Mouse (Mus musculus) layer of hippocampus, adult 9-10 months (tissue): ENCODE results near the gene Zbtb20.

ENCODE experiments used
- DNase-seq: peaks from one replicate; pipeline ENCODE4 v3.0.0; 2022; ENCODE audit warnings: low spot score

Zbtb20 gene

GRCm38 (mm10) chr16:43655183-43655787 lies 779.6 kb downstream of the Zbtb20 start:
- no peak for DNase-seq

GRCm38 (mm10) chr16:43661576-43661975 lies 785.9 kb downstream of the Zbtb20 start:
- DNase-seq, result no peak

- DNase-seq, result no peak
These were observed 786.7 kb downstream of the Zbtb20 start for GRCm38 (mm10) chr16:43662124-43663004.

GRCm38 (mm10) chr16:43663978-43664579 lies 788.4 kb downstream of the Zbtb20 start, which contains the start of gene Tigit:
Tigit (minus strand) TSS chr16:43664146.
- DNase-seq, result no peak

- DNase-seq, result no peak
These were observed 789.2 kb downstream of the Zbtb20 start for GRCm38 (mm10) chr16:43664861-43665260.

GRCm38 (mm10) chr16:43668294-43668693 lies 792.6 kb downstream of the Zbtb20 start:
- DNase-seq, result no peak

DNA sequence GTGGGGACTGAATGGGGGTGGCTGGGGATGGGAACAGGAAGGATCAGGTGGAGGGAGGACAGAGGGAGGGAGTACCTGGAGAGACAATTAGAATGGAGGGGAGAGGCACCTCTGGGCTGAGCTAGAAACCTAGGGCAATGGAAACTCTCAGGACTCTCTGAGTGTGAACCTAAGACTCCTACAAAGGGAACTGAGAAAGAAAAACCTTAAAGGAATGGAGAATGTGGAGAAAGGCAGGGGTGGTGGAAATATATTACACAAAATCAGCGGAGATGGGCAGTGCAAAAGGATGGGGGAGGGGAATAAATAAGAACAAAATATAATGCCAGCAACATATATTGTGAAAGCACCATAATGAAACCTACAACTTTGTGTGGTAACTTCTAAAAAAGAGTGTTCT lies 796.3 kb downstream of the Zbtb20 start:
- DNase-seq, result no peak

GRCm38 (mm10) chr16:43672697-43673096 lies 797.0 kb downstream of the Zbtb20 start:
- no peak for DNase-seq

DNA sequence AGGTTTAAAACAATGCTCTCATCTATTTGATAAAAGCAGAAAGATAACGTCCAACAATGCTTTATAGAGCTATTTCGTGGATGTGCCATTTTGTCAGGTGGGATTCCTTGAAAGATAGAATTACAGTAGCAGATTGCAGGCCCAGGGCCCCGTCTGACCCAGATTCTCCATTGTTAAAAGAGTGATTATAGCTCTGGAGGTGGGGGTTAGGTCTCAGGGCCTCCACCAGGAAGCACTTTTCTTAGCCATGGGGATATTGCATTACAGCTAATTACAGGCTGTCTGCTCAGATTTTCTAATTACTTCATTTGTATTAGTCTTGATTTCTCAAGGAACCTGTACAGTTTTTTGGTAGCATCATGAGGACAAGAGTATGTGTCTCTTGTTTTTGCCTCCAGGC lies 798.7 kb downstream of the Zbtb20 start:
- DNase-seq, result no peak

- DNase-seq, result no peak
These were observed 812.3 kb downstream of the Zbtb20 start for GRCm38 (mm10) chr16:43687968-43688367.

DNA sequence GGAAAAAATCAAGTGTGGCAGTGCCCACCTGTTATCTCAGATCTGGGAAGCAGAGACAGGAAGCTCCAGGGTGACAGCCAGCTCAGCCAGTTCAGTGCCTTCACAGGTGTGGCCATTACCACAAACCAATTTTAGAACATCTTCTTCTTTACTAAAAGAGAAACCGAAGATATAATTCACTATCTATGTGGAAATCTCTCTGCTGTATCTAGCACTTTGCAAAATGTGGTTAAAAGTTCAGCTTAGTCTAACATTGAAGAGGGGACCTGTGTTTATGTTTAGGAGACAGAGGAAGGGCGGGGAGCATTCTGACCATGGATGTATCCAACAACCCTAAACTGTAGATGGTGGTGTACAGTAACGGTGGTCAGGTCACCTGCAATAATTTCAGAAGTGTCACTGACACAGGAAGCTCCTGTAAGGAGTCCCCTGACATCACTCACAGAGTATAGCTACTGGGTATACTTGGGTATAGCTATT lies 814.6 kb downstream of the Zbtb20 start:
- no peak for DNase-seq

DNA sequence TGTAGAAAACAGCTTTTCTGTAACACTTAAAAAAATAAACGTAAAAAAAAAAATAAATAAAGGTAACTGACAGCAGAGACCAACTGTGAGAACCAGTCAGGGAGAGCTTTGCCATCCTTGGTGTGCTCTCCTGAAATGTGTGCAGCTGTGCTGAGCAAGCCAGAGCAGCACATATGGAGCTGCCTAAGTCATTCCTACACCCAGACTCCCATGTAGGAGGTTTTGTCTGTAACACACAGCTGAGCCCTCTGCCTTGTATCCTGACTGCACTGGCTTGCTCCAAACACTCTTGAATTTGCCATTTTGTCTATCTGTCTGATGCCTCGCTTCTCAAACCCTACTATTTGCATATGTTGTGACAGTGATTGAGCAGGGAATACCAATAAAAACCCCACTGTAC lies 815.2 kb downstream of the Zbtb20 start:
- no peak for DNase-seq

DNA sequence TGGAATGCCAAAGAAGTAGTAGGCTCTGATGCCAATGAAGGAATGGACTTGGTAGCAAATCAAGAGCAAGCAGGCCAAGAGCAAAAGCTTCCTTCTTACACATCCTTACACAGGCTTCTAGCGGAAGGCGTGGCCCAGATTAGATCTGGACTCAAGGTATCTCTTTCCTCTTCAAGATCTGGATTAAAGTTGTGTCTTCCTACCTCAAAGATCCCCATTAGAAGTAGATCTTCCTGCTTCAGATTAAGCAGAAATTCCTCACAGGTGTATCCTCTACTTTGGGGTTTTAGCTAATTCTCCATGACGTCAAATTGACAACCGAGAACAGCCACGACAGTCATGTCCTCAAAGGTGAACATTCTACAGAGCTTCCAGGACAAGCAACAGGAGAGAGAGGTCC lies 816.1 kb downstream of the Zbtb20 start:
- DNase-seq, result no peak
